Mouse (Mus musculus) cortical plate, adult 2 months (tissue): Measurements from ENCODE around the gene Ostc.

Experiments used
- CTCF ChIP-seq: fragments of 200-500 bp; IDR thresholded peaks from 2 replicates; pipeline ENCODE4 v1.5.1; 2011; ENCODE audit warnings: mild to moderate bottlenecking, control low read depth, low read length; ENCODE audit not compliant: insufficient read depth; ENCODE audit errors: extremely low read depth
- POLR2A ChIP-seq: fragments of 200-500 bp; IDR thresholded peaks from 2 replicates; pipeline ENCODE4 v1.6.1; 2011; ENCODE audit warnings: mild to moderate bottlenecking, low read length, control low read depth; ENCODE audit not compliant: insufficient read depth; ENCODE audit errors: extremely low read depth

- TF ChIP-seq CTCF: no peak
- no peak for TF ChIP-seq POLR2A
These were observed 27.5 kb upstream of the Ostc start for GRCm38 (mm10) chr3:130736758-130737157.
